Comparison of ENCODE assay signal across 9 mouse cellular contexts in the genomic region with DNA sequence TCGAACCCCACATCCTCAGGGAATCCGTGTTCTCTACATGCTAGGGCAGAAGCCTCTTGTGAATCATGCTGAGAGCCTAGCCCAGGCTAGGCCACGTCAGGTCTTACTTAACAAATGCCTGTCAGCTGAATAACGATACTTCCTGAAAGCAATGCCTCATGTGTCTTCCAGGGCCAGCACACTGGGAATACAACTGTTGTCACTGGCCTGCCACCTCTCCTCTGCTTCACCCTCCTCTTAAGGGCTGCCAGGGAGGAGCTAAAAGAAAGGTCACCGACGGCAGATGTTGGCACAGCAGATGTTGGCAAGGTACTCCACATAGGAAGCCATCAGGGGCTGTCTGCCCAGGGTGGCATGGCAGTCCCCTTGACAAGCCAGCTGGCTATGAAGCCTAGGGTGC. TPM values are rescaled to one million over a fixed set of nuclear protein-coding genes. Genes with fewer than 3 reads are reported as not detected.
A peak's percentile ranks its signal among the peaks of the same experiment; 100 is the strongest.
DNase-seq lines count a peak whose midpoint lies in the region; ATAC-seq and TF ChIP-seq lines count a peak whose summit lies in the region.
"Had no signal": no experiment of that assay in that cellular context is flagged by ENCODE, and none has a peak within 500 bp of the region (broad histone marks: within the 10 kb centered on the region; RNA-seq: fewer than 3 reads in every experiment).

No protein-coding gene starts in this region.

- H3K4me2 ChIP-seq in embryonic facial prominence, embryonic 13.5 days, result peak overlapping the region; percentile 65; the same call in 1 of the 2 replicates
- no peak overlapping the region for H3K4me2 ChIP-seq in limb, embryonic 13.5 days (replicated peaks)

- no peak for TF ChIP-seq CTCF in left cerebral cortex, adult 2 months (IDR thresholded peaks at IDR 0.05)

- H3K4me3 ChIP-seq in left cerebral cortex, adult 2 months, result no peak overlapping the region
- no peak overlapping the region for H3K4me3 ChIP-seq in embryonic facial prominence, embryonic 13.5 days
- no peak overlapping the region for H3K4me3 ChIP-seq in limb, embryonic 13.5 days

- H3K9me3 ChIP-seq in embryonic facial prominence, embryonic 13.5 days, result no peaks in the 10 kb centered on the region
- H3K9me3 ChIP-seq in limb, embryonic 13.5 days, result no peaks in the 10 kb centered on the region

- H3K4me1 ChIP-seq in embryonic facial prominence, embryonic 13.5 days, result peaks cover 85% of the 10 kb centered on the region
- peaks cover 84% of the 10 kb centered on the region for H3K4me1 ChIP-seq in limb, embryonic 13.5 days

- no peak for DNase-seq in left cerebral cortex, adult 2 months (ENCODE audit: extremely low spot score in 1 of 2, low spot score in 2 of 2)
- DNase-seq in left cerebral cortex, adult 18-20 months (ENCODE audit: low spot score in 2 of 2), result no peak
- peak; percentile 81 for DNase-seq in adrenal gland, adult 8-10 months
- no peak for DNase-seq in thymus, postnatal 4 days
- no peak for DNase-seq in cerebellum, postnatal 14 days
- no peak for DNase-seq in cerebellum, postnatal 4 days (ENCODE audit: low spot score in 2 of 2)
- DNase-seq: right cerebral cortex, adult 18-20 months had no signal

- H3K27me3 ChIP-seq in embryonic facial prominence, embryonic 13.5 days, result no peaks in the 10 kb centered on the region
- H3K27me3 ChIP-seq in limb, embryonic 13.5 days, result no peaks in the 10 kb centered on the region

- peak overlapping the region; percentile 82 for H3K27ac ChIP-seq in left cerebral cortex, adult 2 months
- peak overlapping the region; percentile 36; the same call in 1 of the 2 replicates for H3K27ac ChIP-seq in embryonic facial prominence, embryonic 13.5 days
- H3K27ac ChIP-seq in limb, embryonic 13.5 days, result 0 out of 2 replicates have a peak overlapping the region, but pooled peaks have one; percentile 15

- no peak overlapping the region for H3K9ac ChIP-seq in embryonic facial prominence, embryonic 13.5 days
- H3K9ac ChIP-seq in limb, embryonic 13.5 days, result peak overlapping the region; percentile 25; the same call in 1 of the 2 replicates

- no peak for ATAC-seq in embryonic facial prominence, embryonic 13.5 days (ENCODE audit: insufficient number of reproducible peaks, insufficient read depth, low FRiP score, low TSS enrichment, low read depth)
- ATAC-seq in limb, embryonic 13.5 days (ENCODE audit: low FRiP score, low read depth), result no peak

- H3K36me3 ChIP-seq in embryonic facial prominence, embryonic 13.5 days, result peaks cover 14% of the 10 kb centered on the region; the same call in 1 of the 2 replicates
- peaks cover 15% of the 10 kb centered on the region; the same call in 1 of the 2 replicates for H3K36me3 ChIP-seq in limb, embryonic 13.5 days

- WGBS in embryonic facial prominence, embryonic 13.5 days, result 82% methylated on average over 6 of the region's 6 CpGs
- 78% methylated on average over 6 of the region's 6 CpGs for WGBS in limb, embryonic 13.5 days

- intact Hi-C loops in left cerebral cortex, adult 2 months (cut with DNase I), result loop anchor here (2.0 kb wide), 1 partner anchor 25 kb away; no protein-coding TSS in a partner anchor

RNA-seq across cellular contexts. Expression of a gene that starts 20.3 kb away (rescaled TPM):
- 10 to 100 TPM; 38.4 to 41.6 TPM for total RNA-seq in left cerebral cortex, adult 2 months (2021)
- total RNA-seq in left cerebral cortex, adult 18-20 months (2021), result 10 to 100 TPM; 31.5 to 36.1 TPM
- total RNA-seq in adrenal gland, adult 8-10 months (2022), result 100 to 1,000 TPM in 2 of 4 experiments, 10 to 100 TPM in 2; 86.1 to 106 (median 96.2) TPM
- polyA plus RNA-seq in embryonic facial prominence, embryonic 13.5 days (2015; fragmentation: Nextera tagmentation; extraction: Ambion mirVana), result 32.4 and 37.1 TPM in 2 replicates
- 32.6 and 34.8 TPM in 2 replicates for polyA plus RNA-seq in limb, embryonic 13.5 days (2015; fragmentation: Nextera tagmentation; extraction: Ambion mirVana)

RNA-seq across cellular contexts. Expression of a gene that starts 45.7 kb away (rescaled TPM):
- 100 to 1,000 TPM; 157 to 161 TPM for total RNA-seq in left cerebral cortex, adult 2 months (2021)
- 100 to 1,000 TPM; 154 to 168 TPM for total RNA-seq in left cerebral cortex, adult 18-20 months (2021)
- 100 to 1,000 TPM; 120 to 216 (median 160) TPM for total RNA-seq in adrenal gland, adult 8-10 months (2022)
- polyA plus RNA-seq in embryonic facial prominence, embryonic 13.5 days (2015; fragmentation: Nextera tagmentation; extraction: Ambion mirVana), result 34.7 and 41.9 TPM in 2 replicates
- 39.5 and 41.7 TPM in 2 replicates for polyA plus RNA-seq in limb, embryonic 13.5 days (2015; fragmentation: Nextera tagmentation; extraction: Ambion mirVana)

RNA-seq across cellular contexts. Expression of a gene that starts 56.3 kb away (rescaled TPM):
- total RNA-seq in left cerebral cortex, adult 2 months (2021), result 10 to 100 TPM; 46.5 to 50.4 TPM
- total RNA-seq in left cerebral cortex, adult 18-20 months (2021), result 10 to 100 TPM; 42.6 to 44.7 TPM
- total RNA-seq in adrenal gland, adult 8-10 months (2022), result 10 to 100 TPM; 12.2 to 39.5 (median 25.7) TPM
- 7.1 and 9.3 TPM in 2 replicates for polyA plus RNA-seq in embryonic facial prominence, embryonic 13.5 days (2015; fragmentation: Nextera tagmentation; extraction: Ambion mirVana)
- polyA plus RNA-seq in limb, embryonic 13.5 days (2015; fragmentation: Nextera tagmentation; extraction: Ambion mirVana), result 10.9 and 11.2 TPM in 2 replicates

Comparison
In these comparisons a context has a peak if more than half of its experiments do, and no peak if none do; other contexts are left out.
1. H3K27ac ChIP-seq: peak in every context shown above with its lines; median percentile 82 in left cerebral cortex, adult 2 months; 36 in embryonic facial prominence, embryonic 13.5 days; 15 in limb, embryonic 13.5 days.